Mouse (Mus musculus): ENCODE data around the gene Pgpep1. TPM values are rescaled to one million over a fixed set of nuclear protein-coding genes. Genes with fewer than 3 reads are reported as not detected.

Gene Pgpep1
- total and polyA plus RNA-seq, 2 experiments from 2014 or later, result 44.2 to 65.7 TPM

- WGBS, result 31% methylated on average over 9 of the region's 9 CpGs
- no peaks in the 10 kb centered on the region for H3K4me1 ChIP-seq (ENCODE audit: insufficient read depth, low read length)
- no peaks in the 10 kb centered on the region for H3K27me3 ChIP-seq (ENCODE audit: insufficient read depth, low read length)
- no peak overlapping the region for H3K4me3 ChIP-seq (ENCODE audit: low read length)
- no peaks in the 10 kb centered on the region for H3K9me3 ChIP-seq (ENCODE audit: low read length)
- ATAC-seq (no peak), DNase-seq (ENCODE audit: low spot score) (no peak)
- no peak overlapping the region for H3K27ac ChIP-seq
- H3K4me2 ChIP-seq (ENCODE audit: low read depth, low read length), result no peak overlapping the region
- no peak overlapping the region for H3K9ac ChIP-seq (replicated peaks; ENCODE audit: low read length)
- no peaks in the 10 kb centered on the region for H3K36me3 ChIP-seq (ENCODE audit: insufficient read depth, low read length)
- no peak for TF ChIP-seq CTCF (IDR thresholded peaks at IDR 0.05; ENCODE audit: low read depth)
Observed at GRCm38 (mm10) chr8:70618888-70619334, 41.3 kb downstream of the Pgpep1 start.

DNA sequence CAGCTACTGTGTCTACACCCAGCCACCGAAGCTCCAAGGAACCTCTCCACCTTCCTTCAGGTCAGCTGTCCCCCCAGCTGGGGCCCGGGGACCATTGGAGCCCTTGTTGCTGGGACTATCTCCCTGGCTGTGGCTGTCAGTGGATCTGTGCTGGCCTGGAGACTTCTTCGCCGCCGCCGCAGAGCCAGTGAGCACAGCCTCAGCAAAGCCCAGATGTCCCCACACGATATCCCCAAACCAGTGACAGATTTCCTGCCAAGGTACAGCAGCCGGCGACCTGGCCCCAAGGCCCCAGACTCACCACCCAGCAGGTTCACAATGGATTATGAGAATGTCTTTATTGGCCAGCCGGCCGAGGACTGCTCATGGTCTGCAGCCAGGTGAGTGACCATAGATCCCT is 42.2 kb downstream of the Pgpep1 start:
- Histone ChIP-seq H3K9ac (replicated peaks; ENCODE audit: low read length) (no peak overlapping the region), H3K9me3 (ENCODE audit: low read length) (no peaks in the 10 kb centered on the region), H3K36me3 (ENCODE audit: insufficient read depth, low read length) (no peaks in the 10 kb centered on the region), H3K4me1 (ENCODE audit: insufficient read depth, low read length) (no peaks in the 10 kb centered on the region), H3K4me2 (ENCODE audit: low read depth, low read length) (no peak overlapping the region), H3K4me3 (ENCODE audit: low read length) (no peak overlapping the region), H3K27me3 (ENCODE audit: insufficient read depth, low read length) (no peaks in the 10 kb centered on the region), H3K27ac (no peak overlapping the region)
- ATAC-seq, result no peak
- no peak for TF ChIP-seq CTCF (IDR thresholded peaks at IDR 0.05; ENCODE audit: low read depth)
- 66% methylated on average over 11 of the region's 11 CpGs for WGBS
- no peak for DNase-seq (ENCODE audit: low spot score)

GRCm38 (mm10) chr8:70616645-70617044 is 43.5 kb downstream of the Pgpep1 start:
- no peak overlapping the region for H3K9ac ChIP-seq (replicated peaks; ENCODE audit: low read length)
- H3K9me3 ChIP-seq (ENCODE audit: low read length), result no peaks in the 10 kb centered on the region
- DNase-seq (ENCODE audit: low spot score) (no peak), ATAC-seq (no peak)
- H3K36me3 ChIP-seq (ENCODE audit: insufficient read depth, low read length), result no peaks in the 10 kb centered on the region
- no peak overlapping the region for H3K4me2 ChIP-seq (ENCODE audit: low read depth, low read length)
- TF ChIP-seq CTCF (IDR thresholded peaks at IDR 0.05; ENCODE audit: low read depth), result no peak
- no peaks in the 10 kb centered on the region for H3K4me1 ChIP-seq (ENCODE audit: insufficient read depth, low read length)
- H3K27me3 ChIP-seq (ENCODE audit: insufficient read depth, low read length), result no peaks in the 10 kb centered on the region
- no peak overlapping the region for H3K27ac ChIP-seq
- H3K4me3 ChIP-seq (ENCODE audit: low read length), result no peak overlapping the region
- WGBS, result 56% methylated on average over 11 of the region's 11 CpGs

DNA sequence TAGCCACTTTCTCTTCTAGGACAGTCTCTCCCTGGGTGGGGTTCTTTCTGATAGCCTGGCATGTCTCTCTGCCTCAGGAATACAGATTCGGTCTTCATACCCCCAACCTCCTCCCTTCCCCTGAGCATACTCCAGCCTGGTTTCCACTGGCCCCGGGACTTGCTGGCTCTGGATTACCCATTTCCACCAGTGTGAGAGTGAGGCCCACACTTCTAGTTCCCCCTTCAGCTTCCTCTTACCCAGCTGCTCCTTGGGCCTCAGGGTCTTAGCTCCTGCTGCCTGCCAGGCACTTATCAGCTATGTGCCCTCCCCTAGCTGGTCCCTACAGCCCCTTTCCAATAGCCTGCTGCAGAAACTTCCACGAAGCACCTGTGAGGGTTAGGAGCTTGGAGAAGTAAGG is 44.3 kb downstream of the Pgpep1 start, which contains the start of gene Lrrc25:
Gene Lrrc25 (plus strand): TSS at position 262 of the 400 bp plus-strand sequence.
- 89% methylated on average over 3 of the region's 3 CpGs for WGBS
- H3K9me3 ChIP-seq (ENCODE audit: low read length), result no peaks in the 10 kb centered on the region
- no peaks in the 10 kb centered on the region for H3K27me3 ChIP-seq (ENCODE audit: insufficient read depth, low read length)
- no peak within 1 kb of the TSS for H3K9ac ChIP-seq (replicated peaks; ENCODE audit: low read length)
- H3K36me3 ChIP-seq (ENCODE audit: insufficient read depth, low read length), result no peaks in the 10 kb centered on the region
- ATAC-seq (no peak), DNase-seq (ENCODE audit: low spot score) (no peak)
- H3K4me3 ChIP-seq (ENCODE audit: low read length), result no peak within 1 kb of the TSS
- H3K4me1 ChIP-seq (ENCODE audit: insufficient read depth, low read length), result 0 out of 2 replicates have a peak, but pooled peaks cover 5% of the 10 kb centered on the region
- H3K27ac ChIP-seq, result no peak within 1 kb of the TSS
- no peak within 1 kb of the TSS for H3K4me2 ChIP-seq (ENCODE audit: low read depth, low read length)
- TF ChIP-seq CTCF (IDR thresholded peaks at IDR 0.05; ENCODE audit: low read depth), result no peak

- 87% methylated on average over 8 of the region's 8 CpGs for WGBS
- 0 out of 2 replicates have a peak, but pooled peaks cover 9% of the 10 kb centered on the region for H3K4me1 ChIP-seq (ENCODE audit: insufficient read depth, low read length)
- no peaks in the 10 kb centered on the region for H3K36me3 ChIP-seq (ENCODE audit: insufficient read depth, low read length)
- H3K4me3 ChIP-seq (ENCODE audit: low read length), result no peak overlapping the region
- no peak for ATAC-seq
- no peaks in the 10 kb centered on the region for H3K9me3 ChIP-seq (ENCODE audit: low read length)
- H3K27ac ChIP-seq, result no peak overlapping the region
- H3K27me3 ChIP-seq (ENCODE audit: insufficient read depth, low read length), result no peaks in the 10 kb centered on the region
- H3K4me2 ChIP-seq (ENCODE audit: low read depth, low read length), result no peak overlapping the region
- no peak for TF ChIP-seq CTCF (IDR thresholded peaks at IDR 0.05; ENCODE audit: low read depth)
- no peak overlapping the region for H3K9ac ChIP-seq (replicated peaks; ENCODE audit: low read length)
- no peak for DNase-seq (ENCODE audit: low spot score)
Observed at GRCm38 (mm10) chr8:70615281-70615680, 44.9 kb downstream of the Pgpep1 start.

DNA sequence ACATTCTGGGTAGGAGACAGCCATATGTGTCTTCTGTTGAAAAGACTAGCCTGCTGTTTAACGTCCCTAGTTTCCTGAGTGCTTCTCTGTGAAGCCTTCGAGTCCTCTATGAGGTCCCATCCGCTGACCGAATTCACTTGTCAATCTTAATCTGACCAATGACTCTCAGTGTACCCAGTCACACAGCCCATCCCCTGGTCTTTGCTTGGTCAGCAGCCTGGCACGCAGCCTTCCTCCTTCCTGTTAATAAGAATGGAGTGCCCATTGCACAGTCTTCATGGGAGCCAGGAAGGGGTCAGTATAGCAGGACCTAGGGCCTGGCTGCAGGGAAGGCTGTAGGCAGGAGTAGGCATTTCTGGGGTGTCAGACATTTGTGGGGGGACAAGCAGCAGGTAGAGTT is 45.7 kb downstream of the Pgpep1 start:
- H3K9ac ChIP-seq (replicated peaks; ENCODE audit: low read length), result no peak overlapping the region
- no peak for DNase-seq (ENCODE audit: low spot score)
- H3K4me3 ChIP-seq (ENCODE audit: low read length), result no peak overlapping the region
- H3K27ac ChIP-seq, result no peak overlapping the region
- no peak for TF ChIP-seq CTCF (IDR thresholded peaks at IDR 0.05; ENCODE audit: low read depth)
- no peaks in the 10 kb centered on the region for H3K9me3 ChIP-seq (ENCODE audit: low read length)
- H3K36me3 ChIP-seq (ENCODE audit: insufficient read depth, low read length), result no peaks in the 10 kb centered on the region
- ATAC-seq, result no peak
- H3K27me3 ChIP-seq (ENCODE audit: insufficient read depth, low read length), result no peaks in the 10 kb centered on the region
- H3K4me1 ChIP-seq (ENCODE audit: insufficient read depth, low read length), result peaks cover 12% of the 10 kb centered on the region; the same call in 1 of the 2 replicates
- H3K4me2 ChIP-seq (ENCODE audit: low read depth, low read length), result no peak overlapping the region
- WGBS, result 66% methylated on average over 5 of the region's 5 CpGs

- H3K4me3 ChIP-seq (ENCODE audit: low read length), result no peak overlapping the region
- H3K27me3 ChIP-seq (ENCODE audit: insufficient read depth, low read length), result no peaks in the 10 kb centered on the region
- no peaks in the 10 kb centered on the region for H3K9me3 ChIP-seq (ENCODE audit: low read length)
- DNase-seq (ENCODE audit: low spot score) (no peak), ATAC-seq (no peak)
- no peak for TF ChIP-seq CTCF (IDR thresholded peaks at IDR 0.05; ENCODE audit: low read depth)
- H3K9ac ChIP-seq (replicated peaks; ENCODE audit: low read length), result no peak overlapping the region
- peaks cover 15% of the 10 kb centered on the region; the same call in 1 of the 2 replicates for H3K4me1 ChIP-seq (ENCODE audit: insufficient read depth, low read length)
- no peaks in the 10 kb centered on the region for H3K36me3 ChIP-seq (ENCODE audit: insufficient read depth, low read length)
- 33% methylated on average over 1 of the region's 1 CpGs for WGBS
- no peak overlapping the region for H3K27ac ChIP-seq
- no peak overlapping the region for H3K4me2 ChIP-seq (ENCODE audit: low read depth, low read length)
Observed at GRCm38 (mm10) chr8:70613763-70614162, 46.4 kb downstream of the Pgpep1 start.

Measured in hindbrain, postnatal 0 days (tissue).